Mouse (Mus musculus) forebrain, embryonic 13.5 days (tissue): ENCODE data around the gene D10Wsu102e. TPM values are rescaled to one million over a fixed set of nuclear protein-coding genes. Genes with fewer than 3 reads are reported as not detected.
"Not testable (repeated sequence)": the region's sequence is repeated elsewhere in the genome, so short reads cannot be mapped to it uniquely, and the experiment has no call there.

Experiments used
- ATAC-seq: fragments of 200-750 bp; cut with Nextera tagmentation; 2 replicates; pipeline ENCODE4 v1.8.0; 2017
- H3K27ac ChIP-seq: fragments of 300-500 bp; sonication (generic); 2 replicates; pipeline ENCODE4 v1.5.1; 2015; ENCODE audit warnings: inconsistent platforms, mild to moderate bottlenecking, moderate library complexity
- H3K27me3 ChIP-seq: fragments of 300-500 bp; sonication (generic); 2 replicates; pipeline ENCODE4 v1.6.1; 2015; ENCODE audit warnings: mild to moderate bottlenecking, inconsistent platforms
- H3K36me3 ChIP-seq: fragments of 300-500 bp; sonication (generic); 2 replicates; pipeline ENCODE4 v1.6.1; 2015; ENCODE audit warnings: mild to moderate bottlenecking, inconsistent platforms; ENCODE audit not compliant: poor library complexity, severe bottlenecking
- H3K4me1 ChIP-seq: fragments of 300-500 bp; sonication (generic); 2 replicates; pipeline ENCODE4 v1.6.1; 2015; ENCODE audit warnings: inconsistent platforms
- H3K4me2 ChIP-seq: fragments of 300-500 bp; sonication (generic); 2 replicates; pipeline ENCODE4 v1.6.1; 2015; ENCODE audit warnings: inconsistent platforms, mild to moderate bottlenecking, moderate library complexity
- H3K4me3 ChIP-seq: fragments of 300-500 bp; sonication (generic); 2 replicates; pipeline ENCODE4 v1.5.1; 2015; ENCODE audit warnings: mild to moderate bottlenecking, inconsistent platforms
- H3K9ac ChIP-seq: fragments of 300-500 bp; sonication (generic); 2 replicates; pipeline ENCODE4 v1.6.1; 2015; ENCODE audit warnings: mild to moderate bottlenecking, inconsistent platforms
- H3K9me3 ChIP-seq: fragments of 300-500 bp; sonication (generic); replicated peaks from 2 replicates; pipeline ENCODE4 v1.6.1; 2016; ENCODE audit warnings: inconsistent platforms
- whole genome bisulfite sequencing: fragments of 180-500 bp; shearing (Covaris S2); methylation state at CpG from one replicate; pipeline ENCODE4 v1.1.7; 2015; 5-methylcytosine and 5-hydroxymethylcytosine counted together
- polyA plus RNA-seq: library from polyadenylated mRNA; unstranded; fragments of >200 nt; fragmentation: Nextera tagmentation; extraction: Ambion mirVana; gene quantifications from 2 replicates; pipeline ENCODE4 v1.2.1, GENCODE M21; 2015

The D10Wsu102e gene
- polyA plus RNA-seq, 1 experiment from 2014 or later, result 1.1 TPM

DNA sequence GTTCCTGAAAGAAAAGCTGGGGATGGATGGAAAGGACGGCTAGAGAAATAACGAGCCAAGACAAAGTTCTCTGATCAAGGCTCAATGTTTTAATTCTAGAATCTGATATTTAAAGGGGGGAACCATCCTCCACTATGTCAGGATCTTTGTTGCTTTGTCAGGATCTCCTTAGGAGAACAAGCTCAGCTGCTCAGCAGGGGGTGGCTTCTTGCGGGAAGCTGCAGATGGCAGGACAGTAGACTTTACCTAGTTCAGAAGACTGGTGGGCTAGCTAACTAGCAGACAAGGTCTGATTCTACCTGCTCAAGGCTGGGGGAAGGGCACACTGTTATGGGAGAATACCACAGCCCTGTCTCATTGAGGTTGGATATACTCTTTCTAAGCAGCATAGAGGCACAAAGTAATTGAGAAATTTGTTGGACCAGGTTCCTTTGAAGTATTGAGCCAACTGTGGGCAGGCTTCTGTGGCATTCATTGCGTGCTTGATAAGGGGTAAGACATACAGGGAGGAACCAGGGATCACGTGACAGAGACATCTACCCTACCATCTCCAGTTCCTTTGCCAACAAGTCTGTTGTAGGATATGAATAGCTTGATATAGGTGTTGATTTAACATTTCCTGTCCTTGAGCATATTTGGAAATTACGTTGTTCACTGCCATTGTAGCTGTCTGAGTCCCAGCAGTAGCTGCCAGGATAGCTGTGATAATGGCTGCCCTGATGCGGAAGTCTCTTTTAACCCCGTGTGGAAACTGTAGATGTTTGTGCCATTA is 17.1 kb downstream of the D10Wsu102e start:
- no peaks in the 10 kb centered on the region for H3K27me3 ChIP-seq
- H3K4me1 ChIP-seq, result no peaks in the 10 kb centered on the region
- WGBS, result 84% methylated on average over 8 of the region's 8 CpGs
- H3K27ac ChIP-seq, result no peak overlapping the region
- peaks cover 37% of the 10 kb centered on the region for H3K36me3 ChIP-seq
- no peak for ATAC-seq
- no peaks in the 10 kb centered on the region for H3K9me3 ChIP-seq
- no peak overlapping the region for H3K4me2 ChIP-seq
- no peak overlapping the region for H3K9ac ChIP-seq
- H3K4me3 ChIP-seq, result no peak overlapping the region

DNA sequence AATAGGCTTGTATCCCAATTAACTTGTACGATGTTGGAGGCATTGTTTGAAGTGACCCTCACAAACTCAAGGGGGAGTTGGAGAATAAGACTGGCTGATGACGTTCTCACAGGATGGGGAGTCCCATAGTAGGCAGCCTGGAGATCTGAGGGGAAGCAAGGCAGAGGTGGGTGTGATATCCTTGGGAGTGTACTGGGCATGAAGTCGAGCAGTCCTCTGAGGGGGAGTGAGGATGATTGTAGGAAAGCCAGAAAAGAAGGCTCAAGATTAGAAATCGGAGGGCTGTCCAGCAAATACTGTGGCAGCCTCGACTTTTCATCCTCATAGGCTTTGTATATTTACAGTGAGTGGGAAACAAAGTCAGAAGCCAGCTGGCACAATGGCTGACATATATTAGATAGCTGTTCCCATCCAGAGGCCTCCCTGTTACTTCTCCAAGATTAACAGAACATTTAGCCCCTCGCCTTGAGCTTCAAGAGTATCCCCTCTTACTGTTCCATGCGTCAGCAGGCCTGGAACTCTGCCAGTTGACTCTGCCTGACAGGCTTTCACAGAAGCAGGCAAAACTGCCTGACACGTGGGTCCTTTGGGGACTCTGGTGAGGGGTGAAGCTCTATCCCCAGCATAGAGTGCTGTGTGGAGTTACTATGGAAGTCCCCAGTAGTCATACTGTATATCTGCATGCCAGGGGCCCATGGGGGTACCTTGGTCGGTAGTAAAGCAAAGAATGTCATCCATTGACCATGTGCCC is 18.2 kb downstream of the D10Wsu102e start:
- Histone ChIP-seq H3K4me3 (no peak overlapping the region), H3K4me2 (no peak overlapping the region), H3K9me3 (no peaks in the 10 kb centered on the region), H3K27me3 (no peaks in the 10 kb centered on the region), H3K9ac (no peak overlapping the region), H3K36me3 (peaks cover 30% of the 10 kb centered on the region), H3K4me1 (no peaks in the 10 kb centered on the region), H3K27ac (no peak overlapping the region)
- 81% methylated on average over 9 of the region's 9 CpGs for WGBS
- no peak for ATAC-seq

DNA sequence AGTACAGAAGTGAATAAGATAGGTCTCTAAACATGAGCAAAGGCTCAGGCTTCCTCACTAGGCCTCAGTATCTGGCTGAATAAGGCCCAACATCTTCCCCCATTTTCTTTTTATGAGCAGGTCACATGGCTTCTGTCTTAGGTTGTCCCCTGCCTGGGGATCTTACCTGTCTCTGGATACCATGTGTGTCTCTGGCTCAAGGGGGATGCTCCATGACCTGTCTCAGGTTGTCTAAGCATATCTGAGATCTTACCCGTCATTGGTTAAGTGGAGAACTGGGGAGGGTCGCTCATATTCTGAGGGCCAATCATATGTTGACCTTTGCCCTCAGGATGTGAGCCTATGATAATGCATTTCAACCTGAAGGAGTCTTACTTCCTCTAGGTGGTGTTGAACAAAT is 20.5 kb downstream of the D10Wsu102e start:
- Histone ChIP-seq H3K27me3 (no peaks in the 10 kb centered on the region), H3K36me3 (peaks cover 27% of the 10 kb centered on the region), H3K9me3 (no peaks in the 10 kb centered on the region), H3K4me3 (no peak overlapping the region), H3K4me2 (no peak overlapping the region), H3K9ac (no peak overlapping the region), H3K4me1 (no peaks in the 10 kb centered on the region), H3K27ac (no peak overlapping the region)
- 93% methylated on average over 2 of the region's 2 CpGs for WGBS
- ATAC-seq, result no peak

DNA sequence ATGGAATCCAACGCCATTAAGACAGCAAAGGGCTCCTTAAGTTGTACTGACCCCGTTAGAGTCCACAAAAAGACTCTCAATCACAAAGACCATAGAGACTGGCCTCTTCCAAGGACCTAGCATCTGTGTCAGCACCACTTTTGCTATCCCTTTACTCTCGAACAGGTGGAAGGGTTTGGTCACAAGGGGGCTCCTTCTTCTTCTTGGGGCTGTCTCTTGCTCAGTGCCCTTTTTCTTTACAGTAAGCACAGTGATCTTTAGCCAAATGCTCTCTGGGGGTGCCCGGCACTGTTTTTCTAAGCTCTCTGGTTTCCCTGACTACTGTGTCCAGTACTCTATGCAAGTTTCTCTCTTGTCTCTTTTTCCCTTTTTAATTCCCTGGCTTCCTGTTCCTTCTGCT is 22.5 kb downstream of the D10Wsu102e start:
- Histone ChIP-seq H3K4me1 (no peaks in the 10 kb centered on the region), H3K27ac (no peak overlapping the region), H3K9ac (no peak overlapping the region), H3K27me3 (no peaks in the 10 kb centered on the region), H3K9me3 (no peaks in the 10 kb centered on the region), H3K4me3 (no peak overlapping the region), H3K36me3 (peaks cover 26% of the 10 kb centered on the region), H3K4me2 (no peak overlapping the region)
- 91% methylated on average over 4 of the region's 4 CpGs for WGBS
- no peak for ATAC-seq

DNA sequence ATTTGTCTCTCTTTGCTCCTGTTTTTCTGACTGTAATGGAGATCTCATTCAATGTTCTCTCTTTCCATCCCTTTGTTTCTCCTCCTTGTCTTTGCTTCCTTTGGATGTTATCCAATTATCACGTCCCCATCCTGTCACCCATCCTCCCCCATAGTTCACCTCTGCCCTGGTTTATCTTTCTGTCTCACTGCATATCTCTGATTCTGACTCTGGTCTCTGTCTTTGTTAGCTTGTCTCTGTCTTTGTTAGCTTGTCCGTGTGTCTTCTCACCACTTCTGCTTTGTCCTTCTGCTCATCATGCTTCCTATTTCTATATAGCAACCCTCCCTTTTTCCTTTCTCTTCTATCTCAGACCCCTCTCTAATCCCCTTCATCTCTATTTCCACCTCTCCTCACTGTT is 23.0 kb downstream of the D10Wsu102e start:
- Histone ChIP-seq H3K4me2 (no peak overlapping the region), H3K9me3 (no peaks in the 10 kb centered on the region), H3K36me3 (peaks cover 26% of the 10 kb centered on the region), H3K9ac (no peak overlapping the region), H3K27me3 (no peaks in the 10 kb centered on the region), H3K27ac (no peak overlapping the region), H3K4me3 (no peak overlapping the region), H3K4me1 (no peaks in the 10 kb centered on the region)
- no peak for ATAC-seq
- 71% methylated on average over 2 of the region's 2 CpGs for WGBS

DNA sequence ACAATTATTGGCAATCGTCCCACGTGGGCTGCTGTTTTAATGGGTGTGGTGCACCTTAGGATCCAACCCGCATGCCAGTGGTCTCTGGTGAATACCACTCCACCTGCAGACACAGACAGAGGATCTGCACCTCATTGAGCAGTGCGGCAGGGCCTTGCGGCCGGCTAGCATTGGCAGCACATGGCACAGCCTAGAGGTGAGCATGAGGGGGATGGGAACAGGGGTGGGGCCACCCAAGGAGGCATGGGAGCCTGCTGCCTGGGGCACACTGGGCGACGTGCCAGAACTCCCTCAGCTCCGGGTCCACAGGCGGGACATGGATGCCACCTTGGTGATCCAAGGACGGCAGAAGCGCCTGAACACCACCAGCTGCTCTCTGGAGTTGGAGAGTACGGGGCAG is 23.8 kb downstream of the D10Wsu102e start:
- Histone ChIP-seq H3K27me3 (no peaks in the 10 kb centered on the region), H3K4me1 (no peaks in the 10 kb centered on the region), H3K9me3 (no peaks in the 10 kb centered on the region), H3K4me3 (no peak overlapping the region), H3K9ac (no peak overlapping the region), H3K4me2 (no peak overlapping the region), H3K27ac (no peak overlapping the region), H3K36me3 (peaks cover 26% of the 10 kb centered on the region)
- ATAC-seq, result no peak
- 87% methylated on average over 13 of the region's 13 CpGs for WGBS

DNA sequence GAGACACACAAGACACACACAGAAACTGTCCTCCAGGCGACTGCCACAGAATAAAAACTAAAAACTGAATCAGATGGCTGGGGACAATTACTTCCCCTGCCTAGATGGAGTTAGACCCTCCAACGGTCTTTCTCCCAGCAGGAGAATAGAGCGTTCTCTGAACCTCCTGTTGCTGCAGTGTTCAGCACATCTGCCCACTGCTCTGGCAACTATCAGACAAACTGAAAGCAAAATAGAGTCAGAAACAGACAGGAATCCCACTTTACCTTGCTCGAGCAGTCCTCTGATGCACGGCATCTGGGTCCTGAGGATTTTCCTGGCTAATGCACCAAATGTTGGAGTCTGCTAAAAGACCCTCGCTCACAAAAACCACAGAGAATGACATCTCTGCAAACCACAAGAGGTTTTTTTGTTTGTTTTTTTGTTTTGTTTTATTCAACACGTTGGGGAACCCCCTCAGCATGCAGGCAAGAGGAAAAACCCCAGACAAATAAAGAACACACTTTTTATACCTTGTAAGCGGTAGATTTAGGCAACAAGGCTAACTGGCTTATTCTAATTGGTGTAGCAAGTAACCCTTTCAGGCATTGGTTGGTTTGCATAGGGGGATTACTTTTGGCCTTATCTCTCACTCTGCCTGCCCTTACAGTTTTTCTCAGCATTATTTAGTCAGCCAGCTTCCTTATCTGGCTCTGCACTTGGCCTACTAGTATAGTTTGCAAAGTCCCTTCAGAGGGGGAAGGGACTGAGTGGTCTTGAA is 24.6 kb downstream of the D10Wsu102e start:
- Histone ChIP-seq H3K27ac (no peak overlapping the region), H3K9me3 (no peaks in the 10 kb centered on the region), H3K4me1 (no peaks in the 10 kb centered on the region), H3K4me2 (no peak overlapping the region), H3K9ac (no peak overlapping the region), H3K27me3 (no peaks in the 10 kb centered on the region), H3K4me3 (no peak overlapping the region), H3K36me3 (peaks cover 26% of the 10 kb centered on the region)
- WGBS, result 90% methylated on average over 8 of the region's 8 CpGs
- no peak for ATAC-seq

DNA sequence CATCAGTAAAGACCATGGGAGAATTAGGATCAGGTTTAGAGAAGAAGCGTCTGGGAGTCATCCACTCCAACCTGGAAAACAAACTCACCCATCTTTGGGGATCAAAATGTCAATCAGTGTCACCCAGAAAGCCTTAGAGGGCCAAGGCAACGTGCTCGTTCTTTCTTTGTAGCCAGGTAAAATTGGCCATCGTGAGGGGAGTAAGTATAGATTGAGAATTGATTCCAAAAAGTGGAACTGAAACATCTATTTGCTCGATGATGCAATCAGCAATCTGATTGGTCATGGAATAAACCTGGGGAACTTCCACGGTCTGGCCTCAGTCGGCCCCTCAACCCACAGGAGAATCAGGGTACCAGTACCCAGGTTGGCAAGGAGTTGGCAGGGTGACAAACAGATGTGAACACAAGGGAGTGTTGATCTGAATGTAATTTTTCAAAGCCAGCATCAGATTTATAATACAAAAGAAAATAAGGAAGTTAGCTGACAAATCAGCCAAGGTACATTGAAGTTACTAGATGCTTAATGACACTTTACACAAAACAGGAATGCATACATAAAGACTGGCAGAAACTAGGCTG is 25.4 kb downstream of the D10Wsu102e start:
- WGBS, result 95% methylated on average over 7 of the region's 7 CpGs
- no peaks in the 10 kb centered on the region for H3K27me3 ChIP-seq
- H3K27ac ChIP-seq, result no peak overlapping the region
- H3K4me3 ChIP-seq, result no peak overlapping the region
- no peaks in the 10 kb centered on the region for H3K9me3 ChIP-seq
- H3K36me3 ChIP-seq, result peaks cover 25% of the 10 kb centered on the region
- H3K4me1 ChIP-seq, result no peaks in the 10 kb centered on the region
- H3K9ac ChIP-seq, result no peak overlapping the region
- ATAC-seq, result no peak
- H3K4me2 ChIP-seq, result no peak overlapping the region

DNA sequence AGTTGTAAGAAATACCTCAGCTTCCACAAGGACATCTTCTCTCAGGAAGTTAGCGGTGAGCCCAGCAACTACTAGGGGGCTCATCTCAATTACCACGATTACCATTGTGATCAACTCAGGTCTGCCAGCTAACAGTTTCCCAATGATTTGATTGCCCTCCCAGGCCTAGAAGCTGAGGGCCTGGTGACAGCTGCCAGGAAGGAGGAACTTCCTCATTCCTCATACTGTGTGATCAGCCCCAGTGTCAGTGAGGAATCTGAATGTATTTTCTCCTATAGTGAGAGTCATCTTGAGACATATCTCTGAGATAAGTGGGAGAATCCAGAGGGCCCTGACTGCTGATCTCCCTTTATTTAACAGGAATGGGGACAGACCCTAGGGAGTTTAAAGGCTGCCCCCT is 37.3 kb downstream of the D10Wsu102e start:
- Histone ChIP-seq H3K4me1 (no peaks in the 10 kb centered on the region), H3K9me3 (no peaks in the 10 kb centered on the region), H3K27me3 (no peaks in the 10 kb centered on the region), H3K9ac (no peak overlapping the region), H3K4me2 (no peak overlapping the region), H3K27ac (no peak overlapping the region), H3K4me3 (no peak overlapping the region), H3K36me3 (peaks cover 6% of the 10 kb centered on the region)
- 99% methylated on average over 2 of the region's 2 CpGs for WGBS
- ATAC-seq, result no peak

DNA sequence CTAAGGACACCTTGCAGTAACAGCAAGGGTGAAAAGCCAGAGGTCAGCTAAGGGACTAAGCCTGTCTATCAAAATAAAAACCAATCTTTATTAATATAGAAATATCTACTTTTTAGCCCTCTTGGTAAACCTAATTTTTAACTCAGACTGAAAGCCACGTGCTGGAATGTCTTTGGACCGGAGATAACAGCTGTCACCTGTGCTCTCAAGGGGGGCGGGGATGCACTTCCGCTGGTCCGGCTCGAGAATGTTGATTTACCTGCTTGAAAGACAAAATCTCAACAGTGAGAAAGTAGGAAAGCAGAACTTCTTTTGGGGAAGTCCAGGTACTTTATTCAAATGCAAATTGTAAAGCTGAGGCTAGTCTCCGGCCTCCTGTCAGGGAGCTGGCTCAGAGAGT is 40.9 kb downstream of the D10Wsu102e start:
- H3K4me3 ChIP-seq, H3K27ac ChIP-seq, H3K9ac ChIP-seq, ATAC-seq, H3K36me3 ChIP-seq, H3K9me3 ChIP-seq, H3K4me2 ChIP-seq, H3K4me1 ChIP-seq, H3K27me3 ChIP-seq: not testable (repeated sequence)
- WGBS, result 89% methylated on average over 7 of the region's 7 CpGs

DNA sequence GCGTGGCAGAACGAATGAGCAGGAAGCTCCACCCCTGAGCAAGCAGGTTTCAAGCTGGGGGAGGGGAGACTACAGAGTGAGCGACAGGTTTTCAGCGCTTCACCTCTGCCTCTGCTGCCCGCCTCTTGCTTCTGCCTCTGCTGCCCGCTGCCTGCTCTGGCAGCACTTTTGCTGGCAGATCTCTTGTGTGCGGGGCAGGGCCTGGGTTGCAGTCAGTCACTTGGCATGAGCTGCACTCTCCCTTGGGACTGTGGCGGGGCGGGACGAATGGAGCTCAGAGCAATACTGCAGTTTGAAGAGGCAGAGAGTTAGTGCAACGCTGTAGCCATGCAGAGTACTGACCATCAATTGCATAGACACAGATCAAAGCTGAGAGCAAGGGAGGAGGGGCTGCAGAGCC is 45.0 kb downstream of the D10Wsu102e start:
- Histone ChIP-seq H3K4me3 (no peak overlapping the region), H3K27me3 (no peaks in the 10 kb centered on the region), H3K4me1 (no peaks in the 10 kb centered on the region), H3K36me3 (peaks cover 21% of the 10 kb centered on the region), H3K27ac (no peak overlapping the region), H3K4me2 (no peak overlapping the region), H3K9ac (no peak overlapping the region), H3K9me3 (no peaks in the 10 kb centered on the region; the same call in 1 of the 2 replicates)
- ATAC-seq, result no peak
- 91% methylated on average over 11 of the region's 11 CpGs for WGBS

DNA sequence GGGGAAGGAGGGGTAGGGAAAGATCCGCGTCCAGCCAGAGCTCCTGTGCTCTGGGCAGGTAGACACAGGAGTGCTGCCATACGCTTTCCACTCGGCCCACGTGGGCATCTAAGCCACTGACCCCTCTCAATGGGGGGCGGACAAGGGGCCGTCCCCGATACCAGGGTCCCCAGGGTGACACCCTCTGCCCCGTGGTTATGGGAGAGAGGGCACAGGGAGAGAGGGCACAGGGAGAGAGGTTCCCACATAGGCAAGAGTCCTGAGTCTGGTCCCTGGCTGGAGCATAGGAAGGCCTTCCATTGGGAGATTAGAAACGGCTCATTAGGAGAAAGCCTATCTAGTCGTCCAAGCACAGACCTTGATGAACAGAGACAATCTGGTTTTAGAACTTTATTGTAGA is 45.7 kb downstream of the D10Wsu102e start:
- ATAC-seq, result no peak
- no peak overlapping the region for H3K27ac ChIP-seq
- no peak overlapping the region for H3K4me3 ChIP-seq
- 93% methylated on average over 11 of the region's 11 CpGs for WGBS
- no peaks in the 10 kb centered on the region for H3K27me3 ChIP-seq
- H3K9me3 ChIP-seq, result no peaks in the 10 kb centered on the region; the same call in 1 of the 2 replicates
- peaks cover 25% of the 10 kb centered on the region for H3K36me3 ChIP-seq
- no peak overlapping the region for H3K4me2 ChIP-seq
- no peak overlapping the region for H3K9ac ChIP-seq
- H3K4me1 ChIP-seq, result no peaks in the 10 kb centered on the region
